In genomic region chr2:90583628-90584131, GRCm38 (mm10) we compare ENCODE assay signal across 9 mouse cellular contexts. TPM values are rescaled to one million over a fixed set of nuclear protein-coding genes. Genes with fewer than 3 reads are reported as not detected.
A peak's percentile ranks its signal among the peaks of the same experiment; 100 is the strongest.
DNase-seq lines count a peak whose midpoint lies in the region; ATAC-seq and TF ChIP-seq lines count a peak whose summit lies in the region.
"Had no signal": no experiment of that assay in that cellular context is flagged by ENCODE, and none has a peak within 500 bp of the region (broad histone marks: within the 10 kb centered on the region; RNA-seq: fewer than 3 reads in every experiment).

No protein-coding gene starts in this region.

- no peak overlapping the region for H3K4me3 ChIP-seq in lung, postnatal 0 days (ENCODE audit: low read depth, low read length)
- H3K4me3 ChIP-seq in neural tube, embryonic 15.5 days (replicated peaks), result no peak overlapping the region
- H3K4me3 ChIP-seq: limb, embryonic 15.5 days had no signal

- no peaks in the 10 kb centered on the region for H3K27me3 ChIP-seq in lung, postnatal 0 days (replicated peaks; ENCODE audit: insufficient read depth, low read length)
- H3K27me3 ChIP-seq in neural tube, embryonic 15.5 days (replicated peaks), result no peaks in the 10 kb centered on the region

- DNase-seq in cerebellum, adult 8-10 months, result peak; percentile 12
- no peak for DNase-seq in cerebellum, postnatal 10 days
- DNase-seq in urinary bladder, postnatal 14 days (ENCODE audit: low spot score), result peak; percentile 33
- DNase-seq in urinary bladder, adult 2 months (ENCODE audit: low spot score), result no peak
- peak; percentile 93 for DNase-seq in lung, postnatal 0 days (ENCODE audit: low spot score)
- no peak for DNase-seq in layer of hippocampus, postnatal 36 days
- no peak for DNase-seq in embryo, embryonic 11 days

- no peaks in the 10 kb centered on the region for H3K36me3 ChIP-seq in lung, postnatal 0 days (ENCODE audit: insufficient read depth, low read length)
- H3K36me3 ChIP-seq in neural tube, embryonic 15.5 days, result no peaks in the 10 kb centered on the region
- H3K36me3 ChIP-seq: limb, embryonic 15.5 days had no signal

- peak; percentile 35 for TF ChIP-seq CTCF in lung, postnatal 0 days (IDR thresholded peaks at IDR 0.05)

- peak; percentile 87 for TF ChIP-seq EP300 in lung, postnatal 0 days (IDR thresholded peaks at IDR 0.05)

- no peaks in the 10 kb centered on the region for H3K4me1 ChIP-seq in lung, postnatal 0 days (ENCODE audit: insufficient read depth, low read depth, low read length)
- H3K4me1 ChIP-seq in neural tube, embryonic 15.5 days, result peaks cover 12% of the 10 kb centered on the region

- ATAC-seq in lung, postnatal 0 days, result peak; percentile 69
- no peak for ATAC-seq in neural tube, embryonic 15.5 days (ENCODE audit: low FRiP score)

- H3K9me3 ChIP-seq in lung, postnatal 0 days (ENCODE audit: low read length), result no peaks in the 10 kb centered on the region
- no peaks in the 10 kb centered on the region for H3K9me3 ChIP-seq in neural tube, embryonic 15.5 days (replicated peaks)
- H3K9me3 ChIP-seq: limb, embryonic 15.5 days had no signal

- no peak overlapping the region for H3K9ac ChIP-seq in lung, postnatal 0 days (replicated peaks; ENCODE audit: low read depth)
- no peak overlapping the region for H3K9ac ChIP-seq in neural tube, embryonic 15.5 days (replicated peaks)
- H3K9ac ChIP-seq: limb, embryonic 15.5 days had no signal

- peak overlapping the region; percentile 54; the same call in 1 of the 2 replicates for H3K27ac ChIP-seq in lung, postnatal 0 days (ENCODE audit: low read length)
- H3K27ac ChIP-seq in neural tube, embryonic 15.5 days (replicated peaks), result no peak overlapping the region
- H3K27ac ChIP-seq: limb, embryonic 15.5 days had no signal

- no peak overlapping the region for H3K4me2 ChIP-seq in lung, postnatal 0 days (replicated peaks; ENCODE audit: low read depth, low read length)
- no peak overlapping the region for H3K4me2 ChIP-seq in neural tube, embryonic 15.5 days
- H3K4me2 ChIP-seq: limb, embryonic 15.5 days had no signal

- 22% methylated on average over 5 of the region's 5 CpGs for WGBS in lung, postnatal 0 days
- WGBS in neural tube, embryonic 15.5 days, result 42% methylated on average over 5 of the region's 5 CpGs

RNA-seq across cellular contexts. Expression of gene Ptprj, which starts 3.2 kb away (rescaled TPM):
- 7.1 and 10.1 TPM in 2 replicates for polyA plus RNA-seq in urinary bladder, adult 2 months (2012; rRNA removed)
- 4.2 TPM in 2 replicates for polyA plus RNA-seq in lung, postnatal 0 days (2015; fragmentation: Nextera tagmentation; extraction: Ambion mirVana)
- polyA plus RNA-seq in neural tube, embryonic 15.5 days (2015; fragmentation: Nextera tagmentation; extraction: Ambion mirVana), result 5.8 and 6.0 TPM in 2 replicates
- total RNA-seq in layer of hippocampus, postnatal 36 days (2021), result 100 to 1,000 TPM; 114 to 131 TPM

Comparison
In these comparisons a context has a peak if more than half of its experiments do, and no peak if none do; other contexts are left out.
1. DNase-seq: peak in cerebellum, adult 8-10 months (single experiment), urinary bladder, postnatal 14 days (single experiment) and lung, postnatal 0 days (single experiment); none in cerebellum, postnatal 10 days (0 of 2), urinary bladder, adult 2 months (single experiment), layer of hippocampus, postnatal 36 days (0 of 2) and embryo, embryonic 11 days (single experiment).